In the genomic region with DNA sequence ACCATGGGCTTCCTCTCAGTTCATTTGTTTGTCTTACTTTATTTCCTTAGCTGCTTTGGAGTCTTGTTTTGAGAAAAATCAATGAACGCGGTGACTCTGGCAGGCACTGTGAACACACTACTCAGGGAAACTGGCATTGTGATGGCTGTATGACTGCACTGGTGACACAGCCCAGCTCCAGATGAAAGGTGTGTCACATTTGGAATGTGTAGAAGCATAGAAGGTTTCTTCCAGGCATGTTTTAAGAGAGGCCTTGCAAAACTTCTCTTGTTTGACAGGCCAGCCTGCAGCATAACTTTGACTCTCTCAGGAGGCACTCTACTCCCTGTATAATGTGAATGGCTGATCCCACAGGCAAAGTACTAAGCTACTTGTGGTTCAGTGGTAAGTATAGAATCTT, we compare ENCODE assay signal across 30 mouse cellular contexts. TPM values are rescaled to one million over a fixed set of nuclear protein-coding genes. Genes with fewer than 3 reads are reported as not detected.
DNase-seq lines count a peak whose midpoint lies in the region; ATAC-seq and TF ChIP-seq lines count a peak whose summit lies in the region.
"Had no signal": no experiment of that assay in that cellular context is flagged by ENCODE, and none has a peak within 500 bp of the region (broad histone marks: within the 10 kb centered on the region; RNA-seq: fewer than 3 reads in every experiment).

No protein-coding gene starts in this region.

- no peaks in the 10 kb centered on the region for H3K9me3 ChIP-seq in heart, embryonic 13.5 days
- H3K9me3 ChIP-seq in lung, embryonic 16.5 days (ENCODE audit: control insufficient read depth, low read length): no peaks in the 10 kb centered on the region
- H3K9me3 ChIP-seq: embryonic facial prominence, embryonic 12.5 days; G1E; hindbrain, embryonic 12.5 days; midbrain, embryonic 13.5 days; neural tube, embryonic 13.5 days had no signal

- no peaks in the 10 kb centered on the region for H3K36me3 ChIP-seq in heart, embryonic 13.5 days
- no peaks in the 10 kb centered on the region for H3K36me3 ChIP-seq in lung, embryonic 16.5 days (ENCODE audit: control insufficient read depth, insufficient read depth, low read length)
- H3K36me3 ChIP-seq: embryonic facial prominence, embryonic 12.5 days; G1E; hindbrain, embryonic 12.5 days; midbrain, embryonic 13.5 days; neural tube, embryonic 13.5 days had no signal

- H3K27me3 ChIP-seq in heart, embryonic 13.5 days (replicated peaks): no peaks in the 10 kb centered on the region
- no peaks in the 10 kb centered on the region for H3K27me3 ChIP-seq in lung, embryonic 16.5 days (ENCODE audit: control insufficient read depth, insufficient read depth, low read depth, low read length)
- H3K27me3 ChIP-seq: embryonic facial prominence, embryonic 12.5 days; hindbrain, embryonic 12.5 days; midbrain, embryonic 13.5 days; neural tube, embryonic 13.5 days had no signal

- peak overlapping the region; percentile 93 for H3K27ac ChIP-seq in heart, embryonic 13.5 days (replicated peaks)
- peak overlapping the region; percentile 45 for H3K27ac ChIP-seq in lung, embryonic 16.5 days (ENCODE audit: low read length)
- peak overlapping the region; percentile 49; the same call in 1 of the 2 replicates for H3K27ac ChIP-seq in embryonic fibroblast, embryonic 13.5 days (ENCODE audit: insufficient read depth, low read length)
- no peak overlapping the region for H3K27ac ChIP-seq in layer of hippocampus, adult 2 months
- H3K27ac ChIP-seq: embryonic facial prominence, embryonic 12.5 days; hindbrain, embryonic 12.5 days; hindbrain, postnatal 0 days; kidney, postnatal 0 days; liver, embryonic 14.5 days; macrophage; midbrain, embryonic 13.5 days; stomach, postnatal 0 days had no signal

- no peak for TF ChIP-seq POLR2A in lung, adult 2 months (IDR thresholded peaks at IDR 0.05; ENCODE audit: borderline replicate concordance, extremely low read depth, low read depth, low read length)
- no peak for TF ChIP-seq POLR2A in embryonic fibroblast, embryonic 13.5 days (IDR thresholded peaks at IDR 0.05; ENCODE audit: low read depth, low read length)

- no peak for TF ChIP-seq CTCF in lung, adult 2 months (IDR thresholded peaks at IDR 0.05; ENCODE audit: insufficient read depth, low read length)
- TF ChIP-seq CTCF in embryonic fibroblast, embryonic 13.5 days (IDR thresholded peaks at IDR 0.05; ENCODE audit: borderline replicate concordance, insufficient read depth, low read length): no peak
- no peak for TF ChIP-seq CTCF in layer of hippocampus, adult 2 months (conservative IDR thresholded peaks at IDR 0.05)

- no peak overlapping the region for H3K4me3 ChIP-seq in heart, embryonic 13.5 days
- H3K4me3 ChIP-seq in lung, embryonic 16.5 days (ENCODE audit: low read length): no peak overlapping the region
- H3K4me3 ChIP-seq in lung, adult 2 months (replicated peaks; ENCODE audit: extremely low read depth, low read depth, low read length): no peak overlapping the region
- no peak overlapping the region for H3K4me3 ChIP-seq in embryonic fibroblast, embryonic 13.5 days (ENCODE audit: insufficient read depth, low read length)
- no peak overlapping the region for H3K4me3 ChIP-seq in layer of hippocampus, adult 2 months
- H3K4me3 ChIP-seq: embryonic facial prominence, embryonic 12.5 days; erythroblast, embryonic 14.5 days; hindbrain, embryonic 12.5 days; midbrain, embryonic 13.5 days; neural tube, embryonic 13.5 days had no signal

- ATAC-seq in heart, embryonic 13.5 days (ENCODE audit: extremely low read depth, insufficient number of reproducible peaks, low FRiP score, low TSS enrichment): no peak
- ATAC-seq in lung, embryonic 16.5 days (ENCODE audit: low read depth): peak; percentile 36
- ATAC-seq: forebrain, embryonic 16.5 days; hindbrain, postnatal 0 days; intestine, embryonic 16.5 days; midbrain, embryonic 13.5 days had no signal

- H3K4me1 ChIP-seq in heart, embryonic 13.5 days: peaks cover 94% of the 10 kb centered on the region
- peaks cover 67% of the 10 kb centered on the region for H3K4me1 ChIP-seq in lung, embryonic 16.5 days (replicated peaks; ENCODE audit: control insufficient read depth, insufficient read depth, low read length)
- peaks cover 41% of the 10 kb centered on the region for H3K4me1 ChIP-seq in lung, adult 2 months (ENCODE audit: control insufficient read depth, insufficient read depth, low read length)
- H3K4me1 ChIP-seq in embryonic fibroblast, embryonic 13.5 days (ENCODE audit: control insufficient read depth, insufficient read depth, low read length): peaks cover 20% of the 10 kb centered on the region

- DNase-seq in heart, adult 11 months: peak; percentile 86
- DNase-seq in heart, adult 8-10 months (ENCODE audit: low spot score): no peak
- no peak for DNase-seq in heart, adult 18-20 months
- DNase-seq in lung, adult 2 months: no peak
- no peak for DNase-seq in layer of hippocampus, adult 2 months (ENCODE audit: low spot score in 2 of 2)
- DNase-seq: adrenal gland, adult 8-10 months; cerebellum, adult 8-10 months; cerebellum, postnatal 25 days; kidney, adult 8-10 months; layer of hippocampus, adult 9-11 months; liver; right cerebral cortex, postnatal 4 days; thymus, adult 18-20 months; thymus, postnatal 25 days had no signal

- WGBS in heart, embryonic 13.5 days: 45% methylated on average over 2 of the region's 2 CpGs
- WGBS in lung, embryonic 16.5 days: 38% methylated on average over 2 of the region's 2 CpGs
- 37% methylated on average over 2 of the region's 2 CpGs for WGBS in lung, adult 2 months

- no peak overlapping the region for H3K9ac ChIP-seq in heart, embryonic 13.5 days
- H3K9ac ChIP-seq in lung, embryonic 16.5 days (ENCODE audit: low read length): no peak overlapping the region
- H3K9ac ChIP-seq: embryonic facial prominence, embryonic 12.5 days; hindbrain, embryonic 12.5 days; liver, embryonic 14.5 days; midbrain, embryonic 13.5 days; neural tube, embryonic 13.5 days had no signal

- H3K4me2 ChIP-seq in heart, embryonic 13.5 days: no peak overlapping the region
- H3K4me2 ChIP-seq in lung, embryonic 16.5 days (ENCODE audit: low read depth, low read length): no peak overlapping the region
- H3K4me2 ChIP-seq: embryonic facial prominence, embryonic 12.5 days; hindbrain, embryonic 12.5 days; midbrain, embryonic 13.5 days; neural tube, embryonic 13.5 days had no signal

RNA-seq across cellular contexts. Expression of a gene that starts 20.7 kb away (rescaled TPM):
- total RNA-seq in heart, adult 8-10 months (2022): 100 to 1,000 TPM; 108 to 136 (median 118) TPM
- polyA plus RNA-seq in heart, embryonic 13.5 days (2015; fragmentation: Nextera tagmentation; extraction: Ambion mirVana): 138 and 153 TPM in 2 replicates
- 100 to 1,000 TPM; 107 to 112 TPM for total RNA-seq in heart, adult 18-20 months (2021)
- 176 and 185 TPM in 2 replicates for polyA plus RNA-seq in lung, embryonic 16.5 days (2015; fragmentation: Nextera tagmentation; extraction: Ambion mirVana)
- 256 and 286 TPM in 2 replicates for polyA plus RNA-seq in lung, adult 2 months (2012; rRNA removed)
- 66.9 and 166 TPM in 2 replicates for polyA plus RNA-seq in embryonic fibroblast, embryonic 13.5 days (2011; ENCODE audit: insufficient read length, low read depth, missing spikeins)
- total RNA-seq in layer of hippocampus, adult 2 months (2021): 1 to 10 TPM; 6.8 to 7.7 TPM
- polyA plus RNA-seq: G1E had no signal
